Mouse (Mus musculus) spleen, adult 2 months (tissue): ENCODE measurements around the gene Cacnb2. TPM values are rescaled to one million over a fixed set of nuclear protein-coding genes. Genes with fewer than 3 reads are reported as not detected.

Experiments used
- DNase-seq, 2 experiments: peaks; one replicate each; pipeline versions ENCODE4 v3.0.0 to v3.0.0-alpha.2; 2012 to 2021; ENCODE audit warnings: low spot score in 2 of 2, low read depth in 1 of 2
- H3K27ac ChIP-seq: fragments of 200-500 bp; 2 replicates; pipeline ENCODE4 v1.5.1; 2012; ENCODE audit warnings: low read length, inconsistent platforms; ENCODE audit not compliant: insufficient read depth
- H3K27me3 ChIP-seq: fragments of 200-500 bp; 2 replicates; pipeline ENCODE4 v1.6.1; 2012; ENCODE audit warnings: mild to moderate bottlenecking, moderate library complexity, low read length, inconsistent platforms; ENCODE audit not compliant: control insufficient read depth, insufficient read depth
- H3K36me3 ChIP-seq: fragments of 200-500 bp; 2 replicates; pipeline ENCODE4 v1.6.1; 2012; ENCODE audit warnings: mild to moderate bottlenecking, low read length, inconsistent platforms; ENCODE audit not compliant: control insufficient read depth, insufficient read depth
- H3K4me1 ChIP-seq: fragments of 200-500 bp; 2 replicates; pipeline ENCODE4 v1.6.1; 2011; ENCODE audit warnings: inconsistent platforms; ENCODE audit not compliant: control insufficient read depth, insufficient read depth, insufficient read length
- H3K4me3 ChIP-seq: fragments of 200-500 bp; 2 replicates; pipeline ENCODE4 v1.5.1; 2011; ENCODE audit warnings: mild to moderate bottlenecking, inconsistent platforms; ENCODE audit not compliant: insufficient read depth, insufficient read length; ENCODE audit errors: extremely low read depth
- CTCF ChIP-seq: fragments of 200-500 bp; IDR thresholded peaks from 2 replicates; pipeline ENCODE4 v1.5.1; 2011; ENCODE audit warnings: mild to moderate bottlenecking, inconsistent platforms; ENCODE audit not compliant: insufficient read depth, insufficient read length, insufficient replicate concordance; ENCODE audit errors: extremely low read depth
- POLR2A ChIP-seq: fragments of 200-500 bp; IDR thresholded peaks from 2 replicates; pipeline ENCODE4 v1.6.1; 2011; ENCODE audit warnings: low read depth, low read length, inconsistent platforms
- WGBS: fragments of 180-500 bp; shearing (Covaris S2); methylation state at CpG from one replicate; pipeline ENCODE4 v1.1.7; 2018; 5-methylcytosine and 5-hydroxymethylcytosine counted together
- polyA plus RNA-seq: library from polyadenylated mRNA; depleted of rRNA; stranded (reverse); fragments of >200 nt; gene quantifications from 2 replicates; pipeline ENCODE4 v1.2.3, GENCODE M21; 2012

Gene Cacnb2
- polyA plus RNA-seq, 1 experiment: 0.37 TPM

DNA sequence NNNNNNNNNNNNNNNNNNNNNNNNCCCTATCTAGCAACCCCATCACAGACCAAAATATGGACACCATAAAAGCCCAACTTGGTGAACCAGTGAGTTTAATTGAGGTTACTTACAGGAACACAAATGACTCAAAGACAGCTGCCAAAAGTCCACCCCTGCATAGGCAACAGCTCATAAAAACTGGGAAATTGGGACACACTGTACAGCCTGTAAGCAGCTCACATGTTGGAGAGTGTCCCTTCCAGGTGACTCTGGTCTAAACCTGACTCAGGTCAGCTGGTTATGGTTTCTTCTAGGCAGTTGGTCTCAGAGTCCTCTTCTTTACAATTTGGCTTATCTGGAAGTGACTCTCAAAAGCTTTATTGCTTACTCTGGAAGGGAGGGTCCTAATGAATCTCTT lies 212.1 kb downstream of the Cacnb2 start:
- Histone ChIP-seq H3K4me3 (no peak overlapping the region), H3K27ac (no peak overlapping the region)
- TF ChIP-seq POLR2A (no peak), CTCF (no peak)

GRCm38 (mm10) chr2:14818651-14819050 lies 215.8 kb downstream of the Cacnb2 start:
- no peaks in the 10 kb centered on the region for H3K36me3 ChIP-seq
- no peaks in the 10 kb centered on the region for H3K4me1 ChIP-seq
- no peak overlapping the region for H3K27ac ChIP-seq
- DNase-seq: no peak
- TF ChIP-seq POLR2A (no peak), CTCF (no peak)
- 89% methylated on average over 1 of the region's 1 CpGs for WGBS
- no peak overlapping the region for H3K4me3 ChIP-seq
- no peaks in the 10 kb centered on the region for H3K27me3 ChIP-seq

More for the DNA sequence above, 212.1 kb downstream of the Cacnb2 start:
- Histone ChIP-seq H3K36me3 (no peaks in the 10 kb centered on the region), H3K4me1 (no peaks in the 10 kb centered on the region), H3K27me3 (no peaks in the 10 kb centered on the region)
- DNase-seq: no peak

- H3K4me3 ChIP-seq: no peak overlapping the region
Measured at GRCm38 (mm10) chr2:14820946-14821345, 218.1 kb downstream of the Cacnb2 start.

DNA sequence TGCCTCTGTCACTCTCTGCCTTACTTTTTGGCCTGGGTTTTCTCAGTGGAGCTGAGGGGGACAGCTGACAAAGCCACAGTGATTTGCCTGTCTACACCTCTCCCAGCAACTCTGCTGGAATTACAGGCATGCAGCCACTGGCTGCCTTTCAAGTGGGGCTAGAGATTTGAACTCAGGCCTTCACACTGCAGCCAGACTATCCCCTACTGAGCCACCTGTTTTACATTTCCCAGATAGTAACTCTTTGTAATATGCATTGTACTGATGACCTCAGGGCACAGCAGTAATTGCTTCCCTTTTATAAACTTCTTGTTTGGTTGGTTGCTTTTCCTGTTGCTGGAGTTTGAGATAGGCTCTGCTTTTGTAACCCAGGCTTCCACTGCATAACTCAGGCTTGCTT lies 220.2 kb downstream of the Cacnb2 start:
- no peak for DNase-seq
- TF ChIP-seq POLR2A (no peak), CTCF (no peak)

More at GRCm38 (mm10) chr2:14820946-14821345, 218.1 kb downstream of the Cacnb2 start:
- no peaks in the 10 kb centered on the region for H3K4me1 ChIP-seq
- TF ChIP-seq CTCF (no peak), POLR2A (no peak)
- WGBS: 84% methylated on average over 2 of the region's 2 CpGs
- DNase-seq: no peak
- no peaks in the 10 kb centered on the region for H3K27me3 ChIP-seq
- no peak overlapping the region for H3K27ac ChIP-seq
- no peaks in the 10 kb centered on the region for H3K36me3 ChIP-seq

GRCm38 (mm10) chr2:14823816-14824348 lies 221.0 kb downstream of the Cacnb2 start:
- Histone ChIP-seq H3K27me3 (no peaks in the 10 kb centered on the region), H3K27ac (no peak overlapping the region), H3K36me3 (no peaks in the 10 kb centered on the region), H3K4me1 (no peaks in the 10 kb centered on the region), H3K4me3 (no peak overlapping the region)
- no peak for TF ChIP-seq CTCF
- no peak for TF ChIP-seq POLR2A
- no peak for DNase-seq
- WGBS: 80% methylated on average over 11 of the region's 11 CpGs

More for the DNA sequence above, 220.2 kb downstream of the Cacnb2 start:
- Histone ChIP-seq H3K4me3 (no peak overlapping the region), H3K27ac (no peak overlapping the region), H3K27me3 (no peaks in the 10 kb centered on the region), H3K36me3 (no peaks in the 10 kb centered on the region), H3K4me1 (no peaks in the 10 kb centered on the region)

- no peaks in the 10 kb centered on the region for H3K27me3 ChIP-seq
- no peak overlapping the region for H3K4me3 ChIP-seq
- H3K27ac ChIP-seq: no peak overlapping the region
- no peak for DNase-seq
- no peaks in the 10 kb centered on the region for H3K36me3 ChIP-seq
- 84% methylated on average over 4 of the region's 4 CpGs for WGBS
- no peak for TF ChIP-seq CTCF
- TF ChIP-seq POLR2A: no peak
- no peaks in the 10 kb centered on the region for H3K4me1 ChIP-seq
Measured at GRCm38 (mm10) chr2:14825146-14825545, 222.3 kb downstream of the Cacnb2 start.

GRCm38 (mm10) chr2:14829451-14829850 lies 226.6 kb downstream of the Cacnb2 start:
- 76% methylated on average over 3 of the region's 3 CpGs for WGBS
- Histone ChIP-seq H3K27ac (no peak overlapping the region), H3K27me3 (no peaks in the 10 kb centered on the region), H3K4me1 (no peaks in the 10 kb centered on the region), H3K36me3 (no peaks in the 10 kb centered on the region), H3K4me3 (no peak overlapping the region)
- no peak for TF ChIP-seq CTCF
- no peak for DNase-seq

DNA sequence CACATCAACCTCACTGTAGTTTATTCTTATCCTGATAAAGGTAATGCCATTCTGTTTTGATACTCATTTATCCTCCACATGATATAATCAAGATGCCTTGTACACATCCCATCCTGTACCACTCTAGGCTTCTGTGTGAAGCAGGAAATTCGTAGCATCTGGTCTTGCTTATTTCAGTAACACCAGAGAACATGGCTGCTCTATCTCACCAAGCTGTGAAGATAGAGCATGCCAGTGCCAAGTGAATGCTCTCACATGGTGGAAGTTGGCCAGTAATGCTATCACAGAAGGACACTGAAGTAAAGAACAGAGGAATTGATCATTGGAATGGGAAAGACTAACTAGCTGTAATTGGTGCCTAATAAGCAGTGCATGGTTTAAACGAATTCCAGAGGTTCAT lies 228.4 kb downstream of the Cacnb2 start:
- Histone ChIP-seq H3K27ac (no peak overlapping the region), H3K4me1 (no peaks in the 10 kb centered on the region), H3K36me3 (no peaks in the 10 kb centered on the region), H3K27me3 (no peaks in the 10 kb centered on the region), H3K4me3 (no peak overlapping the region)
- no peak for TF ChIP-seq CTCF
- 82% methylated on average over 2 of the region's 2 CpGs for WGBS
- DNase-seq: no peak
